Mouse (Mus musculus) T-cell, adult 2 months (primary cell): ENCODE results near the gene Cln5.
A peak's percentile ranks its signal among the peaks of the same experiment; 100 is the strongest.

Experiments used
- DNase-seq: peaks from one replicate; pipeline ENCODE4 v3.0.0; 2022; ENCODE audit warnings: low spot score

Gene Cln5

DNA sequence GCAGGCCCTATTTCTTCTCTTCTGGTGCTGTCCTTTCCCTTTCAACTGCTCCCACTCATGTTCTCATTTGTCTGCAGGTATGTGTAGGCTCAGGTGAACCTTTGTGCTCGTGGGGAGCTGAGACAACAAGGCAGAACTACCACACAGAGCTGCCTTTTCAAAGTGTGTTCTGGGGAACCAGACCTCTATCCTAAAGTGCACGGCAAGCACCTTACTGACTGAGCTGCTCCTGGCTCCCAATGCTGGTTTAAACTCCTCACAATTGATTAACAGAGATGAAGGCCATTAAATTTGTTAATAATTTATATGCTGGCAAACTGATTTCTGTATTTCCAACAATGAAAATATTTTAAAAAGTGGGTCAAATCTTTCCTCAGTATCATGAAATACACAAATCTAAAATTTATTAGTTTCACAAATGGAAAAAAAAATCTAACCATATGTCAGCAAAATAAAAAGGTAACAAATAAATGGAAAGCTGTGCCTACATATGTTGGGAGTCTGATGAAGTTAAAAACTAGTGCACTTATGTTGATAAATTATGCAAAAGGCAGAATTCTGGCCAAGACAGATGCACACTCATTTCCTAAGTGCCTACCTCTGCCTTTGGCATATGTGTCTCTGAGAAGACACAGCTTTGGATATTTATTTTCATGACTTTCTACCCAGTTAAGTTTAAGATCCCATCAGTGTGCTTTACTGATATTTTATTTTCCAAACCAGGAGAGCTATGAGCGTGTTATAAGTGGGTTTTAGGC, 42.8 kb downstream of the Cln5 start:
- no peak for DNase-seq

DNA sequence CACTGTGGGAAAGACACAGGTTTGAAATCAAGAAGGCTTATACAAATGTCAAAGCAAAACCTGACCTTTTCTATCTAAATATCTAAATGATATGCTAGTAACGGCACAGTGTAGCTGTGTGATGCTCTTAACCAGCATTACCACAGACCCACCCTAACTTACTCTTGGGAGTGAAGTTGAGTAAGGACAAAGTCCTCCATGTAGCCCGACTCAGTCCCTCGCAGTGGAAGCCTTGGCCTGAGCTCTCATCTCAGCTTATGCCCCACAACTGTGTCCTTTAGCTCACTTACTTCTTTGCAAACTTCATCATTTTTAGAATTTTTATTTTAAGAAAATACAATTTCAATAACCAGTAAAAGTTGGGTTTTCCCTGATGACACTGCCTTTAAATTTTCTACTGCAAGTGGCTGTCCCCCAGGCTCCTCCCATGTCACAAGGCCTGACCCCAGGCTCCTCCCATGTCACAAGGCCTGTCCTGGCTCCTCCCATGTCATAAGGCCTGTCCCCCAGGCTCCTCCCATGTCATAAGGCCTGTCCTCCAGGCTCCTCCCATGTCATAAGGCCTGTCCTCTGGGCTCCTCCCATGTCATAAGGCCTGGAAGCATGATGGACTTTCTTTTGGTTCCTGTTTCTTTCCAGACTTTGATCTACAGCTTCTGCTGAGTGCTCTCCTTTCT, 45.1 kb downstream of the Cln5 start:
- peak; percentile 31 for DNase-seq

DNA sequence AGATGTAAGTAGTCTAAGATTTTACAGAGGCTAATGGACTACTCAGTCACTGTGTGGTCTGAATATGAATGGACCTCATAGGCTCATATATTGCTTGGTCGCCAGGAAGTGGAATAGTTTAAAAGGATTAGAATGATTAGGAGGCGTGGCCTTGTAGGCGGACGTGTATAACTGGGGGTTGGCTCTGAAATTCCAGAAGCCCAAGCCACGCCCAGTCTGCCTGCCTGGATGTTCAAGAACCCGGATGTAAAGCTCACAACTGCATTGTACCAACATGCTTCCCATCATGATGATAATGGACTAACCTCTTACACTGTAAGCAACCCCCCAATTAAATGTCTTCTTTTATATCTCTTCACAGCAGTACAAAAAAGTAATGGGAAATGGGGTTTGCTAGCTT, 55.7 kb downstream of the Cln5 start:
- DNase-seq = no peak
